Mouse (Mus musculus) CH12.LX (cell line): ENCODE data around the gene Klk1.

Experiments
- CTCF ChIP-seq, 2 experiments: IDR thresholded peaks in 1 of 2; conservative IDR thresholded peaks in 1 of 2; 2 replicates each; pipeline ENCODE4 v1.5.1; 2011 to 2012; ENCODE audit warnings: low read depth in 2 of 2, low read length in 2 of 2, improper control_type of control experiment in 1 of 2, inconsistent platforms in 1 of 2, mild to moderate bottlenecking in 1 of 2, moderate library complexity in 1 of 2
- GABPA ChIP-seq: IDR thresholded peaks from 2 replicates; pipeline ENCODE4 v1.6.1; 2012; ENCODE audit warnings: low read depth, low read length, improper control_type of control experiment, inconsistent platforms; ENCODE audit not compliant: insufficient replicate concordance
- MYC ChIP-seq: IDR thresholded peaks from 2 replicates; pipeline ENCODE4 v1.6.1; 2011; ENCODE audit warnings: low read depth, mild to moderate bottlenecking, improper control_type of control experiment, low read length
- RCOR1 ChIP-seq: conservative IDR thresholded peaks from 2 replicates; pipeline ENCODE4 v1.6.1; 2012; ENCODE audit warnings: low read depth, mild to moderate bottlenecking, inconsistent platforms, low read length, improper control_type of control experiment
- TCF12 ChIP-seq: IDR thresholded peaks from 2 replicates; pipeline ENCODE4 v1.6.1; 2014; ENCODE audit warnings: low read depth, mild to moderate bottlenecking, inconsistent platforms, low read length, improper control_type of control experiment
- ZKSCAN1 ChIP-seq: IDR thresholded peaks from 2 replicates; pipeline ENCODE4 v1.6.1; 2012; ENCODE audit warnings: low read depth, inconsistent platforms, low read length, improper control_type of control experiment, borderline replicate concordance

- TF ChIP-seq GABPA (no peak), CTCF (conservative IDR thresholded peaks at IDR 0.05 in 1 of 2, IDR thresholded peaks at IDR 0.05 in 1 of 2; ENCODE audit: low read depth in 2 of 2, low read length in 2 of 2) (no peak), ZKSCAN1 (no peak), MYC (no peak), TCF12 (no peak), RCOR1 (no peak)
Observed at GRCm38 (mm10) chr7:44247971-44248370, 22.8 kb downstream of the Klk1 start.
